Mouse (Mus musculus) heart, postnatal 0 days (tissue): ENCODE data around the gene Ptprn2. TPM values are rescaled to one million over a fixed set of nuclear protein-coding genes. Genes with fewer than 3 reads are reported as not detected.

Experiments used
- ATAC-seq: fragments of 200-750 bp; cut with Nextera tagmentation; 2 replicates; pipeline ENCODE4 v1.8.0; 2017; ENCODE audit warnings: low read depth, moderate number of reproducible peaks, moderate library complexity; ENCODE audit not compliant: insufficient read depth
- DNase-seq: peaks from one replicate; pipeline ENCODE4 v3.0.0-alpha.2; 2016; ENCODE audit warnings: low spot score
- H3K27ac ChIP-seq: fragments of 300-500 bp; sonication (generic); 2 replicates; pipeline ENCODE4 v1.5.1; 2014; ENCODE audit warnings: low read depth, mild to moderate bottlenecking
- H3K27me3 ChIP-seq: fragments of 300-500 bp; sonication (generic); 2 replicates; pipeline ENCODE4 v1.6.1; 2014; ENCODE audit warnings: low read length, mixed read lengths; ENCODE audit not compliant: control insufficient read depth, insufficient read depth
- H3K36me3 ChIP-seq: fragments of 300-500 bp; sonication (generic); replicated peaks from 2 replicates; pipeline ENCODE4 v1.6.1; 2014; ENCODE audit warnings: low read length, mixed read lengths; ENCODE audit not compliant: control insufficient read depth, insufficient read depth
- H3K4me1 ChIP-seq: fragments of 300-500 bp; sonication (generic); 2 replicates; pipeline ENCODE4 v1.6.1; 2014; ENCODE audit warnings: antibody characterized with exemption; ENCODE audit not compliant: control insufficient read depth, insufficient read depth
- H3K4me2 ChIP-seq: fragments of 300-500 bp; sonication (generic); 2 replicates; pipeline ENCODE4 v1.6.1; 2014; ENCODE audit warnings: low read depth, mild to moderate bottlenecking, low read length, moderate library complexity
- H3K4me3 ChIP-seq: fragments of 300-500 bp; sonication (generic); 2 replicates; pipeline ENCODE4 v1.5.1; 2014; ENCODE audit warnings: low read depth, low read length
- H3K9ac ChIP-seq: fragments of 300-500 bp; sonication (generic); replicated peaks from 2 replicates; pipeline ENCODE4 v1.6.1; 2014; ENCODE audit warnings: low read depth, low read length, mixed read lengths
- H3K9me3 ChIP-seq: fragments of 300-500 bp; sonication (generic); replicated peaks from 2 replicates; pipeline ENCODE4 v1.6.1; 2016; ENCODE audit warnings: low read length; ENCODE audit not compliant: control insufficient read depth
- CTCF ChIP-seq: IDR thresholded peaks from 2 replicates; pipeline ENCODE4 v1.5.1; 2016; ENCODE audit warnings: antibody characterized with exemption, control low read depth, low read depth
- EP300 ChIP-seq: IDR thresholded peaks from 2 replicates; pipeline ENCODE4 v1.6.1; 2016; ENCODE audit warnings: antibody characterized with exemption, low read depth
- WGBS: fragments of 180-500 bp; shearing (Covaris S2); extraction: QIAGEN DNeasy Blood & Tissue Kit; methylation state at CpG from one replicate; pipeline ENCODE4 v1.1.7; 2014; 5-methylcytosine and 5-hydroxymethylcytosine counted together
- polyA plus RNA-seq: library from polyadenylated mRNA; unstranded; fragments of >200 nt; fragmentation: Nextera tagmentation; extraction: Ambion mirVana; gene quantifications from 2 replicates; pipeline ENCODE4 v1.2.1, GENCODE M21; 2015
- total RNA-seq: library from RNA; depleted of rRNA; stranded (reverse); fragments of >200 nt; gene quantifications from 2 replicates; pipeline ENCODE4 v1.2.3, GENCODE M21; 2014; ENCODE audit warnings: low replicate concordance

The Ptprn2 gene
- total and polyA plus RNA-seq, 2 experiments from 2014 or later: not detected

- Histone ChIP-seq H3K27ac (no peak overlapping the region), H3K4me3 (no peak overlapping the region), H3K9ac (no peak overlapping the region), H3K4me2 (no peak overlapping the region), H3K4me1 (no peaks in the 10 kb centered on the region), H3K27me3 (no peaks in the 10 kb centered on the region), H3K36me3 (no peaks in the 10 kb centered on the region), H3K9me3 (no peaks in the 10 kb centered on the region)
- no peak for TF ChIP-seq CTCF
- TF ChIP-seq EP300: no peak
- ATAC-seq (no peak; the same call in 1 of the 2 replicates), DNase-seq (peak; percentile 40)
These were observed 96.3 kb downstream of the Ptprn2 start for GRCm38 (mm10) chr12:116581864-116582263.

DNA sequence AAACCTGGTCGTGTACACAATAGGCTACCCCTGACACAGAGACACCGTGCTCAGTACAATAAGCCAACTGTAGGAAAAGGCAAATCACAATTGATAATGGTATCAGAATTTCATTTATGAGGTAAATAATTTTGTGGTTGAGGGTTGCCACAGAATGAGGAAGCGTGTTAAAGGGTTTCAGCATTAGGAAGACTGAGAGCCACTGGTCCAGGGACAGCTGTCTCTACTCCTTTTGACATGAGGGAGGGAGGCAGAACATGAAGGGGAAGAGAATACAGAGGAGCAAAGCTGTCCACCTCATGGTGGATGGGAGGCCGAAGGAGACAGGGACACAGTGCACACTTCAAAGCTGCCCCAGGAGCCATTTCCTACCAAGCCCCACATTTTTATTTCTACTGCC is 97.3 kb downstream of the Ptprn2 start:
- Histone ChIP-seq H3K27me3 (no peaks in the 10 kb centered on the region), H3K9ac (no peak overlapping the region), H3K27ac (no peak overlapping the region), H3K4me1 (0 out of 2 replicates have a peak, but pooled peaks cover 5% of the 10 kb centered on the region), H3K4me3 (no peak overlapping the region), H3K4me2 (no peak overlapping the region), H3K36me3 (no peaks in the 10 kb centered on the region), H3K9me3 (no peaks in the 10 kb centered on the region)
- ATAC-seq (no peak), DNase-seq (no peak)
- no peak for TF ChIP-seq CTCF
- TF ChIP-seq EP300: no peak
- WGBS: 67% methylated on average over 4 of the region's 4 CpGs

DNA sequence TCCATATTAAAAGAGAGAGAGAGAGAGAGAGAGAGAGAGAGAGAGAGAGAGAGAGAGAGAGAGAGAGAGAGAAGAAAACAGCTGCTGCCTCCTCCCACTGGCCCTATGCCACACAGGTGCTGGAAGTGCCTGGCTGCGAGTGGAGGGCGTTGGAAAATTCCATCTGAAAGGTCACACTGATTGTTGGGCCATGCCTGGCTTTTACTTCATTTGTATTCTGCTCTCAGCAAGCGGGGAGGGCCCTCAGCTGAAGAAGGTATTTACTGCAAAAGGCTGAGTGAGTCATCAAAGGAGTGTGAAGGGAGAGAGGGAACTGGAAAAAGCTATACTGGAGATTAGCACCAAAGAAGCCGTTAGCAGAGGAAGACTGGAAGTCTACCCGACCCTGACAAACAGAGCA is 99.5 kb downstream of the Ptprn2 start:
- no peak overlapping the region for H3K9ac ChIP-seq
- H3K27ac ChIP-seq: no peak overlapping the region
- no peaks in the 10 kb centered on the region for H3K27me3 ChIP-seq
- H3K4me3 ChIP-seq: no peak overlapping the region
- ATAC-seq (0 out of 2 replicates have a peak, but pooled peaks have one; percentile 10), DNase-seq (peak; percentile 20)
- 16% methylated on average over 5 of the region's 5 CpGs for whole genome bisulfite sequencing
- H3K36me3 ChIP-seq: no peaks in the 10 kb centered on the region
- H3K4me1 ChIP-seq: 0 out of 2 replicates have a peak, but pooled peaks cover 6% of the 10 kb centered on the region
- TF ChIP-seq EP300 (no peak), CTCF (no peak)
- H3K9me3 ChIP-seq: no peaks in the 10 kb centered on the region
- no peak overlapping the region for H3K4me2 ChIP-seq

- 0 out of 2 replicates have a peak, but pooled peaks cover 6% of the 10 kb centered on the region for H3K4me1 ChIP-seq
- no peak overlapping the region for H3K27ac ChIP-seq
- no peaks in the 10 kb centered on the region for H3K9me3 ChIP-seq
- WGBS: 91% methylated on average over 2 of the region's 2 CpGs
- H3K36me3 ChIP-seq: no peaks in the 10 kb centered on the region
- no peak overlapping the region for H3K4me2 ChIP-seq
- ATAC-seq (no peak), DNase-seq (no peak)
- H3K27me3 ChIP-seq: no peaks in the 10 kb centered on the region
- TF ChIP-seq CTCF (no peak), EP300 (no peak)
- no peak overlapping the region for H3K4me3 ChIP-seq
- H3K9ac ChIP-seq: no peak overlapping the region
These were observed 100.6 kb downstream of the Ptprn2 start for GRCm38 (mm10) chr12:116586167-116586566.

- no peak for TF ChIP-seq EP300
- TF ChIP-seq CTCF: no peak
- WGBS: 23% methylated on average over 3 of the region's 3 CpGs
- Histone ChIP-seq H3K27ac (no peak overlapping the region), H3K36me3 (no peaks in the 10 kb centered on the region), H3K27me3 (no peaks in the 10 kb centered on the region), H3K9ac (no peak overlapping the region), H3K9me3 (no peaks in the 10 kb centered on the region), H3K4me1 (0 out of 2 replicates have a peak, but pooled peaks cover 6% of the 10 kb centered on the region), H3K4me2 (no peak overlapping the region), H3K4me3 (no peak overlapping the region)
- DNase-seq (peak; percentile 22), ATAC-seq (peak; percentile 57)
These were observed 102.0 kb downstream of the Ptprn2 start for GRCm38 (mm10) chr12:116587548-116587947.

- WGBS: 91% methylated on average over 5 of the region's 5 CpGs
These were observed 104.6 kb downstream of the Ptprn2 start for GRCm38 (mm10) chr12:116590076-116590475.

More at GRCm38 (mm10) chr12:116590076-116590475, 104.6 kb downstream of the Ptprn2 start:
- Histone ChIP-seq H3K27me3 (no peaks in the 10 kb centered on the region), H3K4me1 (0 out of 2 replicates have a peak, but pooled peaks cover 6% of the 10 kb centered on the region), H3K36me3 (no peaks in the 10 kb centered on the region), H3K27ac (no peak overlapping the region), H3K9ac (no peak overlapping the region), H3K9me3 (no peaks in the 10 kb centered on the region), H3K4me3 (no peak overlapping the region), H3K4me2 (no peak overlapping the region)
- DNase-seq (no peak), ATAC-seq (no peak)
- TF ChIP-seq EP300: no peak
- no peak for TF ChIP-seq CTCF
